Mouse (Mus musculus) G1E (cell line): Measurements from ENCODE around the gene Ccdc189. TPM values are rescaled to one million over a fixed set of nuclear protein-coding genes. Genes with fewer than 3 reads are reported as not detected.

ENCODE experiments used
- ATAC-seq: 2 replicates; pipeline ENCODE4 v1.8.0; 2016; ENCODE audit warnings: mild to moderate bottlenecking; ENCODE audit not compliant: insufficient number of reproducible peaks, poor library complexity, low FRiP score, severe bottlenecking; ENCODE audit errors: extremely low read depth
- DNase-seq: peaks from one replicate; pipeline ENCODE4 v3.0.0; 2012; ENCODE audit warnings: low spot score
- H3K27me3 ChIP-seq: 2 replicates; pipeline ENCODE4 v1.6.1; 2012; ENCODE audit warnings: mild to moderate bottlenecking, low read length, inconsistent platforms; ENCODE audit not compliant: insufficient read depth
- H3K36me3 ChIP-seq: replicated peaks from 2 replicates; pipeline ENCODE3; 2012; ENCODE audit warnings: mild to moderate bottlenecking, inconsistent platforms
- H3K4me1 ChIP-seq: 2 replicates; pipeline ENCODE4 v1.6.1; 2012; ENCODE audit warnings: low read depth, low read length, inconsistent platforms, mixed read lengths; ENCODE audit not compliant: insufficient read depth
- H3K4me3 ChIP-seq: 2 replicates; pipeline ENCODE4 v1.5.1; 2012; ENCODE audit warnings: low read depth, mild to moderate bottlenecking, inconsistent platforms, low read length, moderate library complexity, mixed read lengths
- H3K9me3 ChIP-seq: replicated peaks from 2 replicates; pipeline ENCODE4 v1.6.1; 2012; ENCODE audit warnings: inconsistent platforms
- CTCF ChIP-seq: IDR thresholded peaks from 2 replicates; pipeline ENCODE4 v1.5.1; 2012; ENCODE audit warnings: low read depth, low read length, inconsistent platforms, mixed read lengths
- GATA1 ChIP-seq: IDR thresholded peaks from 2 replicates; pipeline ENCODE4 v1.6.1; 2012; ENCODE audit warnings: borderline replicate concordance, low read length, inconsistent platforms, mixed read lengths
- GATA2 ChIP-seq: IDR thresholded peaks from 2 replicates; pipeline ENCODE4 v1.6.1; 2012; ENCODE audit warnings: low read depth, low read length, inconsistent platforms, borderline replicate concordance
- POLR2AphosphoS5 ChIP-seq: IDR thresholded peaks from 2 replicates; pipeline ENCODE4 v1.6.1; 2012; ENCODE audit warnings: low read depth, low read length, inconsistent platforms; ENCODE audit not compliant: insufficient replicate concordance
- TAL1 ChIP-seq: conservative IDR thresholded peaks from 2 replicates; pipeline ENCODE4 v1.6.1; 2012; ENCODE audit warnings: low read depth, low read length, inconsistent platforms, mixed read lengths
- polyA plus RNA-seq: library from polyadenylated mRNA; stranded (reverse); fragments of >175 nt; gene quantifications from 2 replicates; pipeline ENCODE4 v1.2.3, GENCODE M21; 2012
- total RNA-seq, 2 experiments: library from RNA; stranded (forward) in 1 of 2; stranded (reverse) in 1 of 2; fragments of 200-1000 nt in 1 of 2; fragments of >200 nt in 1 of 2; fragmentation: Nextera tagmentation in 1 of 2; gene quantifications; 2 replicates each; pipeline ENCODE4 v1.2.3; 2014 to 2017

Gene Ccdc189
- total and polyA plus RNA-seq, 3 experiments: 3.9 to 9.3 (median 4.0) TPM

GRCm38 (mm10) chr7:127617962-127618361 lies 29.6 kb upstream of the Ccdc189 start:
- no peak for TF ChIP-seq CTCF
- TF ChIP-seq TAL1: no peak
- no peak for TF ChIP-seq GATA2
- no peak for TF ChIP-seq GATA1
- ATAC-seq (no peak), DNase-seq (no peak)
- H3K27me3 ChIP-seq: 0 out of 2 replicates have a peak, but pooled peaks cover 2% of the 10 kb centered on the region
- H3K4me1 ChIP-seq: peaks cover 17% of the 10 kb centered on the region
- H3K4me3 ChIP-seq: no peak overlapping the region
- H3K9me3 ChIP-seq: peaks cover 3% of the 10 kb centered on the region; the same call in 1 of the 2 replicates
- peaks cover 2% of the 10 kb centered on the region for H3K36me3 ChIP-seq

GRCm38 (mm10) chr7:127616881-127617280 lies 28.5 kb upstream of the Ccdc189 start:
- DNase-seq (no peak), ATAC-seq (no peak)
- no peak for TF ChIP-seq GATA1
- TF ChIP-seq POLR2AphosphoS5: no peak
- TF ChIP-seq TAL1: no peak
- peaks cover 13% of the 10 kb centered on the region for H3K36me3 ChIP-seq
- peaks cover 5% of the 10 kb centered on the region for H3K9me3 ChIP-seq
- H3K27me3 ChIP-seq: peaks cover 4% of the 10 kb centered on the region; the same call in 1 of the 2 replicates
- H3K4me3 ChIP-seq: no peak overlapping the region
- H3K4me1 ChIP-seq: peaks cover 17% of the 10 kb centered on the region

GRCm38 (mm10) chr7:127616336-127616735 lies 27.9 kb upstream of the Ccdc189 start:
- DNase-seq: no peak
- H3K36me3 ChIP-seq: peaks cover 18% of the 10 kb centered on the region
- ATAC-seq: no peak
- no peak for TF ChIP-seq CTCF
- TF ChIP-seq GATA1: no peak
- TF ChIP-seq TAL1: no peak
- no peak for TF ChIP-seq POLR2AphosphoS5
- TF ChIP-seq GATA2: no peak
- H3K9me3 ChIP-seq: peaks cover 8% of the 10 kb centered on the region
- no peak overlapping the region for H3K4me3 ChIP-seq
- peaks cover 17% of the 10 kb centered on the region for H3K4me1 ChIP-seq
- H3K27me3 ChIP-seq: peaks cover 9% of the 10 kb centered on the region; the same call in 1 of the 2 replicates

- peak within 1 kb of the TSS; percentile 71 for H3K4me3 ChIP-seq
- TF ChIP-seq POLR2AphosphoS5: no peak
- TF ChIP-seq TAL1: no peak
- TF ChIP-seq GATA2: no peak
- no peak for TF ChIP-seq GATA1
- no peak for TF ChIP-seq CTCF
- DNase-seq (peak; percentile 54), ATAC-seq (no peak; the same call in none of the 2 replicates)
- H3K9me3 ChIP-seq: peaks cover 8% of the 10 kb centered on the region
- peaks cover 17% of the 10 kb centered on the region for H3K4me1 ChIP-seq
- peaks cover 30% of the 10 kb centered on the region for H3K36me3 ChIP-seq
- H3K27me3 ChIP-seq: peaks cover 19% of the 10 kb centered on the region; the same call in 1 of the 2 replicates
Observed at GRCm38 (mm10) chr7:127614891-127615843, 26.8 kb upstream of the Ccdc189 start, which contains the start of gene Zfp629. Gene Zfp629 (minus strand): TSS chr7:127615797.

GRCm38 (mm10) chr7:127614511-127614890 lies 26.1 kb upstream of the Ccdc189 start:
- ATAC-seq (no peak), DNase-seq (peak; percentile 56)
- Histone ChIP-seq H3K36me3 (peaks cover 35% of the 10 kb centered on the region), H3K9me3 (peaks cover 8% of the 10 kb centered on the region), H3K4me3 (peak overlapping the region; percentile 71), H3K27me3 (peaks cover 19% of the 10 kb centered on the region; the same call in 1 of the 2 replicates), H3K4me1 (peaks cover 17% of the 10 kb centered on the region)
- no peak for TF ChIP-seq GATA1
- no peak for TF ChIP-seq GATA2
- TF ChIP-seq CTCF: no peak
- no peak for TF ChIP-seq TAL1
- TF ChIP-seq POLR2AphosphoS5: no peak

GRCm38 (mm10) chr7:127614091-127614490 lies 25.7 kb upstream of the Ccdc189 start:
- DNase-seq (no peak), ATAC-seq (no peak)
- peaks cover 39% of the 10 kb centered on the region for H3K36me3 ChIP-seq
- peaks cover 17% of the 10 kb centered on the region for H3K4me1 ChIP-seq
- H3K4me3 ChIP-seq: peak overlapping the region; percentile 71
- TF ChIP-seq GATA2 (no peak), GATA1 (no peak), TAL1 (no peak), CTCF (no peak), POLR2AphosphoS5 (no peak)
- H3K9me3 ChIP-seq: peaks cover 8% of the 10 kb centered on the region
- H3K27me3 ChIP-seq: peaks cover 19% of the 10 kb centered on the region; the same call in 1 of the 2 replicates
